Mouse (Mus musculus): ENCODE measurements around the gene Osbpl5. TPM values are rescaled to one million over a fixed set of nuclear protein-coding genes. Genes with fewer than 3 reads are reported as not detected.

Osbpl5 gene
- total RNA-seq, 2 experiments from 2014 or later, result 14.4 to 15.4 TPM

GRCm38 (mm10) chr7:143755357-143756124 is 1.2 kb downstream of the Osbpl5 start:
- no peak for DNase-seq (ENCODE audit: low spot score)

- peak; percentile 69 for DNase-seq (ENCODE audit: low spot score)
These were observed 2.6 kb downstream of the Osbpl5 start for GRCm38 (mm10) chr7:143753990-143754715.

- no peak for DNase-seq (ENCODE audit: low spot score)
These were observed 4.2 kb downstream of the Osbpl5 start for GRCm38 (mm10) chr7:143752606-143753005.

GRCm38 (mm10) chr7:143752056-143752455 is 4.7 kb downstream of the Osbpl5 start:
- no peak for DNase-seq (ENCODE audit: low spot score)

- DNase-seq (ENCODE audit: low spot score), result no peak
These were observed 5.4 kb downstream of the Osbpl5 start for GRCm38 (mm10) chr7:143751380-143751779.

GRCm38 (mm10) chr7:143749045-143749444 is 7.7 kb downstream of the Osbpl5 start:
- DNase-seq (ENCODE audit: low spot score), result no peak

- peak; percentile 91 for DNase-seq (ENCODE audit: low spot score)
These were observed 8.5 kb downstream of the Osbpl5 start for GRCm38 (mm10) chr7:143748041-143748868.

- no peak for DNase-seq (ENCODE audit: low spot score)
These were observed 16.1 kb downstream of the Osbpl5 start for GRCm38 (mm10) chr7:143740653-143741052.

GRCm38 (mm10) chr7:143739511-143740461 is 17.0 kb downstream of the Osbpl5 start:
- peak; percentile 89 for DNase-seq (ENCODE audit: low spot score)

- no peak for DNase-seq (ENCODE audit: low spot score)
These were observed 18.2 kb downstream of the Osbpl5 start for GRCm38 (mm10) chr7:143738601-143739006.

- DNase-seq (ENCODE audit: low spot score), result no peak
These were observed 18.6 kb downstream of the Osbpl5 start for GRCm38 (mm10) chr7:143738194-143738593.

- DNase-seq (ENCODE audit: low spot score), result no peak
These were observed 23.0 kb downstream of the Osbpl5 start for GRCm38 (mm10) chr7:143733746-143734145.

- DNase-seq (ENCODE audit: low spot score), result peak; percentile 48
These were observed 26.9 kb downstream of the Osbpl5 start for GRCm38 (mm10) chr7:143729886-143730285.

- DNase-seq (ENCODE audit: low spot score), result no peak
These were observed 30.4 kb downstream of the Osbpl5 start for GRCm38 (mm10) chr7:143726396-143726795.

GRCm38 (mm10) chr7:143723841-143724240 is 32.9 kb downstream of the Osbpl5 start:
- DNase-seq (ENCODE audit: low spot score), result no peak

GRCm38 (mm10) chr7:143722646-143723045 is 34.1 kb downstream of the Osbpl5 start:
- peak; percentile 34 for DNase-seq (ENCODE audit: low spot score)

- DNase-seq (ENCODE audit: low spot score), result no peak
These were observed 39.0 kb downstream of the Osbpl5 start for GRCm38 (mm10) chr7:143717811-143718210.

- DNase-seq (ENCODE audit: low spot score), result no peak
These were observed 43.4 kb downstream of the Osbpl5 start for GRCm38 (mm10) chr7:143713421-143713820.

- DNase-seq (ENCODE audit: low spot score), result no peak
These were observed 43.9 kb downstream of the Osbpl5 start for GRCm38 (mm10) chr7:143712771-143713348.

GRCm38 (mm10) chr7:143712023-143712422 is 44.8 kb downstream of the Osbpl5 start:
- no peak for DNase-seq (ENCODE audit: low spot score)

Measured in gastrocnemius, adult 18-20 months (tissue).